Mouse (Mus musculus): ENCODE data around the gene Sel1l3. TPM values are rescaled to one million over a fixed set of nuclear protein-coding genes. Genes with fewer than 3 reads are reported as not detected.

The Sel1l3 gene
- polyA plus RNA-seq, 1 experiment from 2014 or later = 1.5 TPM

- no peaks in the 10 kb centered on the region for H3K36me3 ChIP-seq (replicated peaks)
- no peak overlapping the region for H3K27ac ChIP-seq (replicated peaks)
- no peak for DNase-seq (ENCODE audit: low spot score)
- H3K4me1 ChIP-seq = no peaks in the 10 kb centered on the region
- no peak overlapping the region for H3K4me3 ChIP-seq
- H3K27me3 ChIP-seq (replicated peaks; ENCODE audit: low read depth, poor library complexity, severe bottlenecking) = no peaks in the 10 kb centered on the region
- WGBS = 92% methylated on average over 8 of the region's 8 CpGs
- H3K9me3 ChIP-seq = no peaks in the 10 kb centered on the region
Measured at GRCm38 (mm10) chr5:53161506-53162186, 52.1 kb downstream of the Sel1l3 start.

- Histone ChIP-seq H3K27ac (replicated peaks) (no peak overlapping the region), H3K9me3 (no peaks in the 10 kb centered on the region), H3K4me1 (0 out of 2 replicates have a peak, but pooled peaks cover 4% of the 10 kb centered on the region), H3K36me3 (replicated peaks) (no peaks in the 10 kb centered on the region), H3K27me3 (replicated peaks; ENCODE audit: low read depth, poor library complexity, severe bottlenecking) (no peaks in the 10 kb centered on the region), H3K4me3 (no peak overlapping the region)
- 88% methylated on average over 6 of the region's 6 CpGs for WGBS
- DNase-seq (ENCODE audit: low spot score) = no peak
Measured at GRCm38 (mm10) chr5:53160207-53160606, 53.5 kb downstream of the Sel1l3 start.

- no peak overlapping the region for H3K4me3 ChIP-seq
- H3K36me3 ChIP-seq (replicated peaks) = no peaks in the 10 kb centered on the region
- WGBS = 89% methylated on average over 4 of the region's 4 CpGs
- no peaks in the 10 kb centered on the region; the same call in 1 of the 2 replicates for H3K27me3 ChIP-seq (replicated peaks; ENCODE audit: low read depth, poor library complexity, severe bottlenecking)
- DNase-seq (ENCODE audit: low spot score) = no peak
- H3K9me3 ChIP-seq = no peaks in the 10 kb centered on the region
- H3K27ac ChIP-seq (replicated peaks) = no peak overlapping the region
- H3K4me1 ChIP-seq = 0 out of 2 replicates have a peak, but pooled peaks cover 4% of the 10 kb centered on the region
Measured at GRCm38 (mm10) chr5:53159631-53160030, 54.1 kb downstream of the Sel1l3 start.

- WGBS = 88% methylated on average over 3 of the region's 3 CpGs
- H3K4me1 ChIP-seq = 0 out of 2 replicates have a peak, but pooled peaks cover 4% of the 10 kb centered on the region
- H3K9me3 ChIP-seq = no peaks in the 10 kb centered on the region
- H3K27ac ChIP-seq (replicated peaks) = no peak overlapping the region
- H3K36me3 ChIP-seq (replicated peaks) = no peaks in the 10 kb centered on the region
- no peaks in the 10 kb centered on the region; the same call in 1 of the 2 replicates for H3K27me3 ChIP-seq (replicated peaks; ENCODE audit: low read depth, poor library complexity, severe bottlenecking)
- H3K4me3 ChIP-seq = no peak overlapping the region
- DNase-seq (ENCODE audit: low spot score) = no peak
Measured at GRCm38 (mm10) chr5:53159166-53159565, 54.6 kb downstream of the Sel1l3 start.

GRCm38 (mm10) chr5:53155985-53156679 is 57.6 kb downstream of the Sel1l3 start:
- 81% methylated on average over 13 of the region's 13 CpGs for WGBS
- no peak overlapping the region for H3K4me3 ChIP-seq
- 0 out of 2 replicates have a peak, but pooled peaks cover 4% of the 10 kb centered on the region for H3K4me1 ChIP-seq
- H3K27ac ChIP-seq (replicated peaks) = no peak overlapping the region
- DNase-seq (ENCODE audit: low spot score) = no peak
- no peaks in the 10 kb centered on the region for H3K9me3 ChIP-seq
- no peaks in the 10 kb centered on the region; the same call in 1 of the 2 replicates for H3K27me3 ChIP-seq (replicated peaks; ENCODE audit: low read depth, poor library complexity, severe bottlenecking)
- no peaks in the 10 kb centered on the region for H3K36me3 ChIP-seq (replicated peaks)

GRCm38 (mm10) chr5:53154501-53154900 is 59.2 kb downstream of the Sel1l3 start:
- H3K9me3 ChIP-seq = no peaks in the 10 kb centered on the region
- H3K27ac ChIP-seq (replicated peaks) = no peak overlapping the region
- H3K4me1 ChIP-seq = peaks cover 7% of the 10 kb centered on the region
- no peak overlapping the region for H3K4me3 ChIP-seq
- WGBS = 86% methylated on average over 2 of the region's 2 CpGs
- no peak for DNase-seq (ENCODE audit: low spot score)
- no peaks in the 10 kb centered on the region; the same call in 1 of the 2 replicates for H3K27me3 ChIP-seq (replicated peaks; ENCODE audit: low read depth, poor library complexity, severe bottlenecking)
- H3K36me3 ChIP-seq (replicated peaks) = no peaks in the 10 kb centered on the region

- Histone ChIP-seq H3K4me3 (no peak overlapping the region), H3K36me3 (replicated peaks) (no peaks in the 10 kb centered on the region), H3K27me3 (replicated peaks; ENCODE audit: low read depth, poor library complexity, severe bottlenecking) (no peaks in the 10 kb centered on the region; the same call in 1 of the 2 replicates), H3K27ac (replicated peaks) (no peak overlapping the region), H3K9me3 (no peaks in the 10 kb centered on the region), H3K4me1 (peaks cover 11% of the 10 kb centered on the region)
- 90% methylated on average over 2 of the region's 2 CpGs for WGBS
- DNase-seq (ENCODE audit: low spot score) = no peak
Measured at GRCm38 (mm10) chr5:53154078-53154477, 59.6 kb downstream of the Sel1l3 start.

GRCm38 (mm10) chr5:53153144-53153543 is 60.6 kb downstream of the Sel1l3 start:
- no peak for DNase-seq (ENCODE audit: low spot score)
- Histone ChIP-seq H3K27ac (replicated peaks) (no peak overlapping the region), H3K36me3 (replicated peaks) (no peaks in the 10 kb centered on the region), H3K27me3 (replicated peaks; ENCODE audit: low read depth, poor library complexity, severe bottlenecking) (no peaks in the 10 kb centered on the region; the same call in 1 of the 2 replicates), H3K4me3 (no peak overlapping the region), H3K4me1 (peaks cover 20% of the 10 kb centered on the region), H3K9me3 (no peaks in the 10 kb centered on the region)
- WGBS = 86% methylated on average over 5 of the region's 5 CpGs

- no peaks in the 10 kb centered on the region for H3K36me3 ChIP-seq (replicated peaks)
- 80% methylated on average over 18 of the region's 18 CpGs for WGBS
- H3K9me3 ChIP-seq = no peaks in the 10 kb centered on the region
- H3K4me3 ChIP-seq = no peak overlapping the region
- DNase-seq (ENCODE audit: low spot score) = no peak
- no peak overlapping the region for H3K27ac ChIP-seq (replicated peaks)
- H3K4me1 ChIP-seq = peaks cover 30% of the 10 kb centered on the region
- H3K27me3 ChIP-seq (replicated peaks; ENCODE audit: low read depth, poor library complexity, severe bottlenecking) = peaks cover 4% of the 10 kb centered on the region; the same call in 1 of the 2 replicates
Measured at GRCm38 (mm10) chr5:53151379-53151960, 62.3 kb downstream of the Sel1l3 start.

- DNase-seq (ENCODE audit: low spot score) = no peak
- Histone ChIP-seq H3K4me3 (no peak overlapping the region), H3K36me3 (replicated peaks) (no peaks in the 10 kb centered on the region), H3K27ac (replicated peaks) (no peak overlapping the region), H3K4me1 (peaks cover 32% of the 10 kb centered on the region), H3K9me3 (no peaks in the 10 kb centered on the region), H3K27me3 (replicated peaks; ENCODE audit: low read depth, poor library complexity, severe bottlenecking) (0 out of 2 replicates have a peak, but pooled peaks cover 4% of the 10 kb centered on the region)
- WGBS = 90% methylated on average over 7 of the region's 7 CpGs
Measured at GRCm38 (mm10) chr5:53148960-53149685, 64.6 kb downstream of the Sel1l3 start.

GRCm38 (mm10) chr5:53148160-53148923 is 65.4 kb downstream of the Sel1l3 start:
- WGBS = 56% methylated on average over 8 of the region's 8 CpGs
- H3K4me3 ChIP-seq = no peak overlapping the region

More at GRCm38 (mm10) chr5:53148160-53148923, 65.4 kb downstream of the Sel1l3 start:
- no peak overlapping the region for H3K27ac ChIP-seq (replicated peaks)
- no peak for DNase-seq (ENCODE audit: low spot score)
- H3K9me3 ChIP-seq = no peaks in the 10 kb centered on the region
- no peaks in the 10 kb centered on the region for H3K36me3 ChIP-seq (replicated peaks)
- 0 out of 2 replicates have a peak, but pooled peaks cover 4% of the 10 kb centered on the region for H3K27me3 ChIP-seq (replicated peaks; ENCODE audit: low read depth, poor library complexity, severe bottlenecking)
- peaks cover 32% of the 10 kb centered on the region for H3K4me1 ChIP-seq
